Mouse (Mus musculus): ENCODE data around the gene Rab17.

- no peak for TF ChIP-seq CTCF (IDR thresholded peaks at IDR 0.05; ENCODE audit: low read depth, low read length)
- no peak for TF ChIP-seq POLR2A (IDR thresholded peaks at IDR 0.05; ENCODE audit: extremely low read depth, insufficient read depth, low read length)
Observed at GRCm38 (mm10) chr1:90980638-90981330, 11.3 kb upstream of the Rab17 start.

Data from liver, adult 2 months (tissue).